Mouse (Mus musculus): ENCODE measurements around the gene Tmem87b. TPM values are rescaled to one million over a fixed set of nuclear protein-coding genes. Genes with fewer than 3 reads are reported as not detected.

Gene Tmem87b
- polyA plus RNA-seq (2016; fragmentation: Nextera tagmentation; extraction: Ambion mirVana), result 33.2 and 34.3 TPM in 2 replicates

GRCm38 (mm10) chr2:128817786-128818681, at the start of gene Tmem87b:
Gene Tmem87b (plus strand): TSS chr2:128818118.
- Histone ChIP-seq H3K27ac (replicated peaks) (peak within 1 kb of the TSS; percentile 90), H3K9me3 (no peaks in the 10 kb centered on the region), H3K4me1 (peaks cover 13% of the 10 kb centered on the region), H3K9ac (replicated peaks) (peak within 1 kb of the TSS; percentile 59), H3K27me3 (no peaks in the 10 kb centered on the region), H3K4me2 (replicated peaks) (peak within 1 kb of the TSS; percentile 77), H3K4me3 (peak within 1 kb of the TSS; percentile 55), H3K36me3 (no peaks in the 10 kb centered on the region)
- ATAC-seq (ENCODE audit: low FRiP score, low read depth), result peak; percentile 94
- WGBS, result under 1% methylated on average over 59 of the region's 59 CpGs

GRCm38 (mm10) chr2:128768545-128769247, 49.2 kb upstream of the Tmem87b start:
- Histone ChIP-seq H3K4me3 (no peak overlapping the region), H3K27me3 (no peaks in the 10 kb centered on the region), H3K4me2 (replicated peaks) (no peak overlapping the region), H3K9ac (replicated peaks) (no peak overlapping the region), H3K4me1 (no peaks in the 10 kb centered on the region), H3K36me3 (no peaks in the 10 kb centered on the region), H3K9me3 (no peaks in the 10 kb centered on the region), H3K27ac (replicated peaks) (no peak overlapping the region)
- no peak for ATAC-seq (ENCODE audit: low FRiP score, low read depth)
- WGBS, result 82% methylated on average over 4 of the region's 4 CpGs

DNA sequence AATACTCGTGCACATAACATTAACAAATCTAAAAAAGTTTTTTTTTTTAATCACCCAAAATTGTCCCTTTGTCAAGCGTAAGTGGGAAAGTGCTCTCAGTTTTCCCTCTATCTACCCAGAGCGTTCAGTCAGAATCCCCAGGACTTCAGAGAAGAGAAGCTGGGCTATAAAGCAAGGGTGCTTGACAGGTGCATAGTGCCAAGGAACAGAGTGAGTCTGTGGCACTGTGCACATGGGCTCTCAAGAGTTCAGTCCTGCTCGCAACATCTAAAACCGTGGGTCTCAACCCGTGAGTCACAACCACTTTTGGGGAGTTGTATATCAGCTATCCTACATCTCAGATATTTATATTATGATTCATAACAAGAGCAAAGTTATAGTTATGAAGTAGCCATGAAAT, 47.4 kb upstream of the Tmem87b start:
- WGBS, result 91% methylated on average over 6 of the region's 6 CpGs
- H3K4me1 ChIP-seq, result no peaks in the 10 kb centered on the region
- no peaks in the 10 kb centered on the region for H3K27me3 ChIP-seq
- H3K9ac ChIP-seq (replicated peaks), result no peak overlapping the region
- no peaks in the 10 kb centered on the region for H3K36me3 ChIP-seq
- H3K27ac ChIP-seq (replicated peaks), result no peak overlapping the region
- no peak overlapping the region for H3K4me3 ChIP-seq
- no peaks in the 10 kb centered on the region for H3K9me3 ChIP-seq
- no peak overlapping the region for H3K4me2 ChIP-seq (replicated peaks)
- ATAC-seq (ENCODE audit: low FRiP score, low read depth), result no peak

- Histone ChIP-seq H3K4me2 (replicated peaks) (no peak overlapping the region), H3K36me3 (no peaks in the 10 kb centered on the region), H3K27ac (replicated peaks) (no peak overlapping the region), H3K9ac (replicated peaks) (no peak overlapping the region), H3K4me1 (no peaks in the 10 kb centered on the region), H3K27me3 (no peaks in the 10 kb centered on the region), H3K4me3 (no peak overlapping the region), H3K9me3 (no peaks in the 10 kb centered on the region)
- WGBS, result 88% methylated on average over 4 of the region's 4 CpGs
- ATAC-seq (ENCODE audit: low FRiP score, low read depth), result no peak
Observed at GRCm38 (mm10) chr2:128771048-128771447, 46.9 kb upstream of the Tmem87b start.

DNA sequence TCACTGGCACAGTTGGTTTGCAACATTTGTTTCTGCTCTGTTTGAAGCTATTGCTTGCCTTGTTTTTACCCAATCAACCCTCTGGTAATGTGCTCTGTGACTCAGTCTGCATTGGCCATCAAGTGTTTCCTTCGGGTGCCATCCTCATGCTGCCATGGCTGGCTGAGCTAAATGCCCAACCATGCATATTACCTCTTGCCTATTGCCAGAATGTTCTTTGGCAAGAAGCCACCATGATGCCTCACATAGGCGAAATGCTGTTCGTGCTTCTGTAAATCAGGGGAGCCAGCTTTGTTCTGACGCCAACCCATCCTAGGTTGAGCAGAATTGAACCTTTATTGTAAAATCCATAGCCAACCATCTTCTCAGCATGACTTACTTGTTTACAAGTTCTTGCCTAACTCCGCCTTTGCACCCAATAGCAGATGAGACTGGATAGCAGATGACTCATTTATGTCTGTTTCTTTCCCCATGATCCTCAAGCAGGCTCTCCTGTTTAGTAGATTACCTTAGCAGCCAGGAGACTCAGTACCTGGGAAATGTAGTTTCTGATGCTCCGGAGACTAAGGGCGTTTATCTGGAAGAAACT, 46.1 kb upstream of the Tmem87b start:
- H3K4me3 ChIP-seq, result no peak overlapping the region
- no peaks in the 10 kb centered on the region for H3K36me3 ChIP-seq
- WGBS, result 90% methylated on average over 7 of the region's 7 CpGs
- no peak overlapping the region for H3K9ac ChIP-seq (replicated peaks)
- H3K4me2 ChIP-seq (replicated peaks), result no peak overlapping the region
- H3K9me3 ChIP-seq, result no peaks in the 10 kb centered on the region
- no peaks in the 10 kb centered on the region for H3K27me3 ChIP-seq
- H3K27ac ChIP-seq (replicated peaks), result no peak overlapping the region
- no peak for ATAC-seq (ENCODE audit: low FRiP score, low read depth)
- H3K4me1 ChIP-seq, result no peaks in the 10 kb centered on the region

- Histone ChIP-seq H3K4me2 (replicated peaks) (no peak overlapping the region), H3K4me3 (no peak overlapping the region), H3K4me1 (peaks cover 8% of the 10 kb centered on the region; the same call in 1 of the 2 replicates), H3K27ac (replicated peaks) (no peak overlapping the region), H3K36me3 (no peaks in the 10 kb centered on the region), H3K27me3 (no peaks in the 10 kb centered on the region), H3K9ac (replicated peaks) (no peak overlapping the region), H3K9me3 (no peaks in the 10 kb centered on the region)
- 95% methylated on average over 5 of the region's 5 CpGs for WGBS
- ATAC-seq (ENCODE audit: low FRiP score, low read depth), result no peak
Observed at GRCm38 (mm10) chr2:128782231-128782630, 35.7 kb upstream of the Tmem87b start.

GRCm38 (mm10) chr2:128783660-128784345, 34.1 kb upstream of the Tmem87b start:
- Histone ChIP-seq H3K4me2 (replicated peaks) (no peak overlapping the region), H3K36me3 (no peaks in the 10 kb centered on the region), H3K4me3 (no peak overlapping the region), H3K27me3 (no peaks in the 10 kb centered on the region), H3K9me3 (no peaks in the 10 kb centered on the region), H3K4me1 (peaks cover 8% of the 10 kb centered on the region; the same call in 1 of the 2 replicates), H3K27ac (replicated peaks) (no peak overlapping the region), H3K9ac (replicated peaks) (no peak overlapping the region)
- no peak for ATAC-seq (ENCODE audit: low FRiP score, low read depth)
- WGBS, result 82% methylated on average over 10 of the region's 10 CpGs

- Histone ChIP-seq H3K27ac (replicated peaks) (no peak overlapping the region), H3K4me2 (replicated peaks) (no peak overlapping the region), H3K27me3 (no peaks in the 10 kb centered on the region), H3K4me3 (no peak overlapping the region), H3K9ac (replicated peaks) (no peak overlapping the region), H3K36me3 (no peaks in the 10 kb centered on the region), H3K9me3 (no peaks in the 10 kb centered on the region), H3K4me1 (peaks cover 8% of the 10 kb centered on the region; the same call in 1 of the 2 replicates)
- WGBS, result 93% methylated on average over 7 of the region's 7 CpGs
- ATAC-seq (ENCODE audit: low FRiP score, low read depth), result no peak
Observed at GRCm38 (mm10) chr2:128784814-128785213, 33.1 kb upstream of the Tmem87b start.

- H3K4me1 ChIP-seq, result peaks cover 8% of the 10 kb centered on the region; the same call in 1 of the 2 replicates
- H3K27me3 ChIP-seq, result no peaks in the 10 kb centered on the region
- H3K9ac ChIP-seq (replicated peaks), result no peak overlapping the region
- no peak overlapping the region for H3K4me3 ChIP-seq
- 31% methylated on average over 5 of the region's 5 CpGs for WGBS
- H3K4me2 ChIP-seq (replicated peaks), result no peak overlapping the region; the same call in 1 of the 2 replicates
- ATAC-seq (ENCODE audit: low FRiP score, low read depth), result no peak
- no peaks in the 10 kb centered on the region for H3K36me3 ChIP-seq
- H3K27ac ChIP-seq (replicated peaks), result peak overlapping the region; percentile 49
- H3K9me3 ChIP-seq, result no peaks in the 10 kb centered on the region
Observed at GRCm38 (mm10) chr2:128786341-128786740, 31.6 kb upstream of the Tmem87b start.

DNA sequence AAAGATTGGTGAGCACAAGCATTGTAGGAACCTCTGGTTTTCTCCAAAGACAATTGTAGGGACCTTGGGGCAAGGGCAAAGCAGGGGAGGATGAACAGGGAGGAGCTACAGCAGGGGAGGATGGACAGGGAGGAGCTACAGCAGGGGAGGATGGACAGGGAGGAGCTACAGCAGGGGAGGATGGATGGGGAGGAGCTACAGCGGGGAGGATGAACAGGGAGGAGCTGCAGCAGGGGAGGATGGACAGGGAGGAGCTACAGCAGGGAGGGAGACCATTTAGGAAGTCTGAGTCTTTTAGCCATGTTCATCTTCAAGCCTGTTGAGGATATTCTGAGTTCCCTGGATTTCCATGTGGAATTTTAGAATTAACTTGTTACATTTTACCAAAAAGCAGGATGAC, 31.1 kb upstream of the Tmem87b start:
- Histone ChIP-seq H3K4me1 (peaks cover 8% of the 10 kb centered on the region; the same call in 1 of the 2 replicates), H3K36me3 (no peaks in the 10 kb centered on the region), H3K27me3 (no peaks in the 10 kb centered on the region), H3K27ac (replicated peaks) (no peak overlapping the region), H3K9ac (replicated peaks) (no peak overlapping the region), H3K4me2 (replicated peaks) (no peak overlapping the region), H3K4me3 (no peak overlapping the region), H3K9me3 (no peaks in the 10 kb centered on the region)
- no peak for ATAC-seq (ENCODE audit: low FRiP score, low read depth)
- 71% methylated on average over 1 of the region's 1 CpGs for WGBS

GRCm38 (mm10) chr2:128787805-128788204, 30.1 kb upstream of the Tmem87b start:
- no peak for ATAC-seq (ENCODE audit: low FRiP score, low read depth)
- no peaks in the 10 kb centered on the region for H3K36me3 ChIP-seq
- WGBS, result 94% methylated on average over 3 of the region's 3 CpGs

More at GRCm38 (mm10) chr2:128787805-128788204, 30.1 kb upstream of the Tmem87b start:
- Histone ChIP-seq H3K27me3 (no peaks in the 10 kb centered on the region), H3K9ac (replicated peaks) (no peak overlapping the region), H3K9me3 (no peaks in the 10 kb centered on the region), H3K4me2 (replicated peaks) (no peak overlapping the region), H3K4me1 (peaks cover 8% of the 10 kb centered on the region; the same call in 1 of the 2 replicates), H3K4me3 (no peak overlapping the region), H3K27ac (replicated peaks) (no peak overlapping the region)
